Mouse (Mus musculus) brain, adult 2 months (tissue): ENCODE results near the gene Olfr1320.
"Not testable (repeated sequence)": the region's sequence is repeated elsewhere in the genome, so short reads cannot be mapped to it uniquely, and the experiment has no call there.

Source experiments
- DNase-seq: peaks from one replicate; pipeline ENCODE4 v3.0.0; 2011; ENCODE audit warnings: low read depth, low spot score

The Olfr1320 gene

DNA sequence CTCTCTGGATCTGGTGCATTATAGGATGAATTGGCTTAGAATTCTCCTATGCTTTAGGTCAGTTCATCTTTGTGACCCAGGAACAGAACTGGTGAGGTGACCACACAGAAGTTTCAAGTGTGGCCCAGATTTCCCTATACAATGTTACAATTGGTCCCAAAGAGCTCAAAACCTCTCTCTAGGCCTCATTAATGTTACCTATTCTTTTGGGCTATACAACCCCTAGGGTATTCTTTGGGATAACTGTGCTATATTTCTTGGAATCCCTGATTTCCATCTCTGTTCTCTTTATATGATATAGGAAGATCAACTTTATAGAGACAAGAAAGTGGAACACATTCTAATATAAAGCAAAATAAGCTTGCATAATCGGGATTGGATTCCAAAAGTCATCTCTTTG is at the start of gene Olfr1320:
Gene Olfr1320, plus strand, starts transcription at position 301 of the 400 bp plus-strand sequence.
- DNase-seq = no peak

DNA sequence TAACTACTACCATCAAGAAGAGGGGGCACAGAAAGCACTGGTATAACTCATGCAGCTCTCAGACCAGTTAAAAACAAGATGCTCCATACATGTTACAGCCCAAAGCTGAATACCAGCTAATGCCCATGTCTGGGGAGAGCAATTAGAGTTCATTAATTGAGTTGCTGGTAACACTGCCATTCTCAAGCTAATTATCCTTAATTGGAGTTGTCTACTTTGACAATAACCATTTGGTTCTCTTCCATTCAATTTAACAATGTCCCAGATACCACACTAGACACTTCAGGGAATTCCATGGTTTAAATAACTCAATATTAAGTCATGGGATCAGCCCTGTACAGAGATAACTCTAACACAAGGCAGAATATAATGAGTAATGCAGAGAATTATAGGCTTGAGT is 44.6 kb upstream of the Olfr1320 start:
- DNase-seq = no peak

DNA sequence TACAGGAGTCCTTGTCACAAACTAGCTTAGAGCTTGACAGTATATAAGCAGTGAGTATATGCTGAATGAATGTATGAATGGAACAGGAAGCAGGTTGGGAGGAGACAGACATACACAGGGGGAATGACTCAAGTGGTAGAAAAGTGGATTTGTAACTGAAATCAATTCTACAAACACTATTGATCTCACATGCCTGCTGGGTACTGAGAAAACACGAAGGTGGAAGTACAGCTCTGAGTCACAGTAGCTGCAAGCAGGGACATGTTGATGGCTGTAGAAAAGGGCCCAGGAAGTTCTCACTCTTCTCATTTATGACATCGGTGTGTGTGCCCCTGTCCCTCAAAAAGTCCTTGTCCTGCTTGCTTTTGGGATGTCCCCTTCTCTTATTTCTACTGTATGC is 40.9 kb upstream of the Olfr1320 start:
- no peak for DNase-seq

DNA sequence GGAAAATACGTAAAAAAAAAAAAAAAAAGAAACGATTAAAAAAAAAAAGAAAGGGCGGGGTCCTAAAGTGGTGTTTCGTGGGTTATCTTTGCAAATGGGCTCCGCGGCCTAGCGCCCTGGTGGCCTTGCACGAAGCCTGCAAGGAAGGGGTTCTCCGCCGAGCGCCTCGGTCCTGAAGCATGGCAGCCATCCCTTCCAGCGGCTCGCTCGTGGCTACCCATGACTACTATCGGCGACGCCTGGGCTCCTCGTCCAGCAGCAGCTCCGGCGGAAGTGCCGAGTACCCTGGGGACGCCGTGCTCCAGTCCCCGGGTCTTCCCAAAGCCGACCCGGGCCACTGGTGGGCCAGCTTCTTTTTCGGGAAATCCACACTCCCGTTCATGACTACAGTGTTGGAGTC is 11.4 kb upstream of the Olfr1320 start:
- DNase-seq = not testable (repeated sequence)
